Mouse (Mus musculus) bone marrow macrophage, adult 2 months (primary cell): ENCODE measurements around the gene Kif5c. TPM values are rescaled to one million over a fixed set of nuclear protein-coding genes. Genes with fewer than 3 reads are reported as not detected.
A peak's percentile ranks its signal among the peaks of the same experiment; 100 is the strongest.

Experiments
- H3K27ac ChIP-seq: 2 replicates; pipeline ENCODE4 v1.5.1; 2012; ENCODE audit warnings: low read depth, low read length; ENCODE audit not compliant: insufficient read depth
- H3K4me1 ChIP-seq: 2 replicates; pipeline ENCODE4 v1.6.1; 2012; ENCODE audit warnings: low read length; ENCODE audit not compliant: control insufficient read depth, insufficient read depth
- H3K4me3 ChIP-seq: 2 replicates; pipeline ENCODE4 v1.5.1; 2012; ENCODE audit warnings: mild to moderate bottlenecking, low read length, moderate library complexity; ENCODE audit not compliant: insufficient read depth
- CTCF ChIP-seq: IDR thresholded peaks from 2 replicates; pipeline ENCODE4 v1.5.1; 2012; ENCODE audit warnings: low read depth, mild to moderate bottlenecking, low read length, moderate library complexity
- POLR2A ChIP-seq: IDR thresholded peaks from 2 replicates; pipeline ENCODE4 v1.6.1; 2012; ENCODE audit warnings: mild to moderate bottlenecking, low read depth, low read length, borderline replicate concordance
- polyA plus RNA-seq: library from polyadenylated mRNA; stranded (reverse); fragments of >200 nt; gene quantifications from 2 replicates; pipeline ENCODE4 v1.2.4, GENCODE M21; 2012; ENCODE audit not compliant: missing spikeins, insufficient read depth, insufficient read length

Kif5c gene
- polyA plus RNA-seq, 1 experiment, result 7.3 TPM

DNA sequence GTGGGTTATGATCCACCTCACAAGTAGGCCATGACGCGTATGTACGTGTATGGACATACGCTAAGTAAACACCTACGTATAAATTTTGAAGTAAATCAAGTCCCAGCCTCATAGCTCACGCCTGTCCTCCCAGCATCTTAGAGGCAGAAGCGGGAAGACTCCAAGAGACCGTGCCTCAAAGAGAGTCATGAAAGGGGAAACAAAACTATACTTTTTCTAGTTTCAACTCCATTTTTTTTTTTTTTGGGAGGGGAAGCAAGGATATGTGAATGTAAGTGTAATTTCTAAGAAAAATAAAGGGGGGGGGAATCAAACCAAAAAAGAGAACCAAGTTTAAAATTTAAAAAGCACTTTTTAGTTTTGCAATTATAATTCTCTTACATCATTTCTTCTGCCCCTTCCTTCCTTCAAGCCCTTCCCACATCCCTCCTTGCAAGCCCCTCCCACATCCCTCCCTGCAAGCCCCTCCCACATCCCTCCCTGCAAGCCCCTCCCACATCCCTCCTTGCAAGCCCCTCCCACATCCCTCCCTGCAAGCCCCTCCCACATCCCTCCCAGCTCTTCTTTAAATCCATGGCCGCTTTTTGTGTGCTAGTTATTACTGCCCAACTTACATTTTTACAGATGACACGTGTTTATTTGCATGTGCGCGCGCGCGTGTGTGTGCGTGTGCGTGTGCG lies 98.5 kb downstream of the Kif5c start:
- Histone ChIP-seq H3K4me3 (no peak overlapping the region), H3K27ac (no peak overlapping the region), H3K4me1 (no peaks in the 10 kb centered on the region)
- no peak for TF ChIP-seq CTCF
- no peak for TF ChIP-seq POLR2A

DNA sequence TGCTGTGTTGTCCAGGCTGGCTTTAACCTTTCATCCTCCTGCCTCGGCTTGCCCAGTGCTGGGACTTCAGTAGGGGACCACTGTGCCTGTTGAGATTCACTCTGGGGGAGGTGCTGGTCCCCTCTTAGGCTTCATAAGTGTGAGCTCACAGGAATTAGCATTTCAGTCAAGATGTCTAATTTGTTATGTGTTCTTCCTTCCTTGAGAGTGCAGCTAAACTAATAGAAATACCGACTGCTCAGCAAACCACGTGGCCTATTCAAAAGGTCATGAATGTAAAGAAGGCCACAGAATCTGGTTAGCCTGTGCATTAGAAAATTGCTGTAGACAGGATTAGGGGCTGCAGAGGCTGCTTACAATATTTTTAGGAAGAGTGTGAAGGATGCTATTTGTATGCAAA lies 99.4 kb downstream of the Kif5c start:
- TF ChIP-seq CTCF (no peak), POLR2A (no peak)
- no peak overlapping the region for H3K4me3 ChIP-seq
- no peaks in the 10 kb centered on the region for H3K4me1 ChIP-seq
- H3K27ac ChIP-seq, result no peak overlapping the region

GRCm38 (mm10) chr2:49718935-49719850 lies 100.1 kb downstream of the Kif5c start:
- TF ChIP-seq CTCF, result no peak
- no peak for TF ChIP-seq POLR2A
- H3K27ac ChIP-seq, result no peak overlapping the region
- no peaks in the 10 kb centered on the region for H3K4me1 ChIP-seq
- no peak overlapping the region for H3K4me3 ChIP-seq

GRCm38 (mm10) chr2:49719854-49720253 lies 100.8 kb downstream of the Kif5c start:
- no peak overlapping the region for H3K27ac ChIP-seq
- TF ChIP-seq CTCF (no peak), POLR2A (no peak)
- H3K4me1 ChIP-seq, result no peaks in the 10 kb centered on the region
- no peak overlapping the region for H3K4me3 ChIP-seq

GRCm38 (mm10) chr2:49720343-49720742 lies 101.2 kb downstream of the Kif5c start:
- Histone ChIP-seq H3K4me3 (no peak overlapping the region), H3K27ac (no peak overlapping the region), H3K4me1 (no peaks in the 10 kb centered on the region)
- TF ChIP-seq CTCF (no peak), POLR2A (no peak)

GRCm38 (mm10) chr2:49722331-49722730 lies 103.2 kb downstream of the Kif5c start:
- Histone ChIP-seq H3K4me3 (no peak overlapping the region), H3K27ac (no peak overlapping the region), H3K4me1 (no peaks in the 10 kb centered on the region)
- TF ChIP-seq POLR2A (no peak), CTCF (no peak)

- H3K27ac ChIP-seq, result no peak overlapping the region
- TF ChIP-seq POLR2A (no peak), CTCF (no peak)
- no peaks in the 10 kb centered on the region for H3K4me1 ChIP-seq
- no peak overlapping the region for H3K4me3 ChIP-seq
Measured at GRCm38 (mm10) chr2:49722983-49723382, 103.9 kb downstream of the Kif5c start.

DNA sequence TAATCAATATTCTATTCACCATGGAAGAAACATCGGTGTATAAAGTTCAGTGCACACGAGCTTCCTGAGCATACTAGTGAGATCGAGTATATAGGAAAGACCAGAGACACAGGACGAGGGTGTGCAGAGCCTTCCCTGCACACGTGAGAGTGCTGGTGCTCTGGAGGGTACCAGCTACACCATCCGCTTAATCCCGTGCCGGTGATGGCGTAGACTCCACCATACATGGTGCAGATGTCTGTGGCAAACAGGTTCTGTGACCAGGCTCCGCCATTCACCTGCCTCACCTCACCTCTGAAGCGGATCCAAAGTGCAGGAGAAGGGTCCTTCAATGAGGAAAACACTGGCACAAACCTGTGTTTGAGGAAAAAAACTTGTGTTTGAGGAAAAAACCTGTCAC lies 107.6 kb downstream of the Kif5c start:
- TF ChIP-seq POLR2A (no peak), CTCF (no peak)
- Histone ChIP-seq H3K4me1 (no peaks in the 10 kb centered on the region; the same call in 1 of the 2 replicates), H3K4me3 (no peak overlapping the region), H3K27ac (no peak overlapping the region)

DNA sequence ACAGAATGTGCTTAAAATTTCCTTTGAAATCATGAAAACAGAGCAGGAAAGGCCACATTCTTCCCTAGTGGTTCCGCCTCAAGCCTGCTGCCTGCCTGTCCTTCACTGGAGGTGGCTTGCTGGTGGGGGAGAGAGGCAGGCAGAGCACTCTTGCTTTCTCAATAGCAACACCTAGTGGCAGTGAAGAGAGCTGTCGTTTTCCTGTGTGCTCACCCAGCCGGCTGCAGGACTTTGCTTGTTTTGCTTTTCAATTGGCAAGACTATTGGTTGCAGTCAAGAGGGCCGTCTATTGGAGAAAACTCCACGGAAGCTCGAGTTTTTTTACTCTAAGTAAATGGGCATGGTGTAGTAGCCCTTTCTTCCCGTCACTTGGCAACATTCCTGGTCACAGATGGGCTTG lies 108.1 kb downstream of the Kif5c start:
- Histone ChIP-seq H3K27ac (no peak overlapping the region), H3K4me3 (no peak overlapping the region), H3K4me1 (no peaks in the 10 kb centered on the region; the same call in 1 of the 2 replicates)
- TF ChIP-seq POLR2A (no peak), CTCF (peak; percentile 50)

DNA sequence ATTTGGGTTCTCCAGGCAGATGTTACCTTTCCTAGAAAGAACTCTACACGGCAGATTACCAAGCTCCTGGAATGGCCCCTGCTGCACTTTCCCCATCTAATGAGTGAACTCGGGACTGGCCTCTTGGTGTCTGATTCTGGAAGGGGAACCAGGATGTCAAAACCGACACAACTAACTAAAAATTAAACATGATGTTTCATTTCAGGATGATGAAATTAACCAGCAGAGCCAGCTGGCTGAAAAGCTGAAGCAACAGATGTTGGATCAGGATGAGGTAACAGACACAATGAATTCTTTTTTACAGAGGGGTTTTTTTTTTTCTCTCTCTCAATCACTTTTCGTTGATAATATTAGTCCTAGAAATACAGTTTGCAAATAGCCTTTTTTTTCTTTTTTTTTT lies 108.6 kb downstream of the Kif5c start:
- Histone ChIP-seq H3K4me1 (no peaks in the 10 kb centered on the region; the same call in 1 of the 2 replicates), H3K4me3 (no peak overlapping the region), H3K27ac (no peak overlapping the region)
- TF ChIP-seq POLR2A (no peak), CTCF (no peak)
